Mouse (Mus musculus) embryonic fibroblast, embryonic 13.5 days (primary cell): Measurements from ENCODE around the gene Daxx. TPM values are rescaled to one million over a fixed set of nuclear protein-coding genes. Genes with fewer than 3 reads are reported as not detected.

Experiments
- H3K27ac ChIP-seq: 2 replicates; pipeline ENCODE4 v1.5.1; 2012; ENCODE audit warnings: low read length, control low read depth, inconsistent platforms; ENCODE audit not compliant: insufficient read depth
- H3K4me1 ChIP-seq: 2 replicates; pipeline ENCODE4 v1.6.1; 2011; ENCODE audit warnings: low read length; ENCODE audit not compliant: control insufficient read depth, insufficient read depth
- H3K4me3 ChIP-seq: 2 replicates; pipeline ENCODE4 v1.5.1; 2011; ENCODE audit warnings: mild to moderate bottlenecking, control low read depth, low read length; ENCODE audit not compliant: insufficient read depth
- CTCF ChIP-seq: IDR thresholded peaks from 2 replicates; pipeline ENCODE4 v1.5.1; 2011; ENCODE audit warnings: mild to moderate bottlenecking, control low read depth, low read length, moderate library complexity, borderline replicate concordance; ENCODE audit not compliant: insufficient read depth
- POLR2A ChIP-seq: IDR thresholded peaks from 2 replicates; pipeline ENCODE4 v1.6.1; 2011; ENCODE audit warnings: low read depth, mild to moderate bottlenecking, control low read depth, low read length, moderate library complexity
- polyA plus RNA-seq: library from polyadenylated mRNA; stranded (reverse); fragments of >200 nt; gene quantifications from 2 replicates; pipeline ENCODE4 v1.2.4, GENCODE M21; 2011; ENCODE audit warnings: low read depth; ENCODE audit not compliant: missing spikeins, insufficient read length

The Daxx gene
- polyA plus RNA-seq, 1 experiment = 26.6 TPM

DNA sequence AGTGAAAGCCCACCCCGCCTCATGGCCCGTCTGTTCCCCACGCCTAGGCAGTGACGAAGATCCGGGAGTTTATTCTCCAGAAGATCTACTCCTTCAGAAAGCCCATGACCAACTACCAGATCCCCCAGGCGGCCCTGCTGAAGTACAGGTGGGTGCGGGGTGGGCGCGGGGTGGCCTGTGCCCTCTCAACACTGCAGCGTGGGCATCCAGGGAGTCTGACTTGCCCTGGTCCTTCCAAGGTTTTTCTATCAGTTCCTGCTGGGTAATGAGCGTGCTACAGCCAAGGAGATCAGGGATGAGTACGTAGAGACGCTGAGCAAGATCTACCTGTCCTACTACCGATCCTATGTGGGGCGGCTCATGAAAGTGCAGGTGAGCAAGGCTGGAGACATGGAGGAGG lies 50.7 kb downstream of the Daxx start:
- no peak overlapping the region for H3K27ac ChIP-seq
- TF ChIP-seq POLR2A (no peak), CTCF (no peak)
- H3K4me3 ChIP-seq = no peak overlapping the region
- no peaks in the 10 kb centered on the region for H3K4me1 ChIP-seq

DNA sequence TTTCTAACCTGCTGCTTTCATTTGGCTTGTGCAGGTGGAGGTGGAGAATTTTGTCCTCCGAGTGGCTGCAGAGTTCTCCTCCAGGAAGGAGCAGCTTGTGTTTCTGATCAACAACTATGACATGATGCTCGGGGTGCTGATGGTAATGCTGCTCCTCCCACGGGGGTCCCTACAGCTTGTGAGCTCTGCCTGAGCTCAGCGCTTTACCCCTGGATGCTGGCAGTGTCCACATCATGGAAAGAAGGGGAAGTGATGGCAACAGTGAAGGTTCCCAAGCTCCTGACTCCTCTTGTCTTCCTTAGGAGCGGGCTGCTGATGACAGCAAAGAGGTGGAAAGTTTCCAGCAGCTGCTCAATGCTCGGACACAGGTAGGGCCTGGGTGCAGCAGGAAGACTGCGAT lies 53.7 kb downstream of the Daxx start:
- H3K4me1 ChIP-seq = no peaks in the 10 kb centered on the region
- no peak for TF ChIP-seq POLR2A
- TF ChIP-seq CTCF = no peak
- H3K4me3 ChIP-seq = no peak overlapping the region
- no peak overlapping the region for H3K27ac ChIP-seq

Other genes starting within 250 kb of the Daxx start
- gene Hnrnpm, start 222.6 kb upstream of the Daxx start, polyA plus RNA-seq = 367 and 434 TPM in 2 replicates
- gene March2, start 190.7 kb upstream of the Daxx start, polyA plus RNA-seq = 28.8 and 30.4 TPM in 2 replicates
- gene Rab11b, start 148.9 kb upstream of the Daxx start, polyA plus RNA-seq = 78.2 and 87.3 TPM in 2 replicates
- 9.1 and 11.7 TPM in 2 replicates for gene Angptl4, start 127.6 kb upstream of the Daxx start, polyA plus RNA-seq
- gene Kank3, start 98.9 kb upstream of the Daxx start, polyA plus RNA-seq = 5.6 and 6.1 TPM in 2 replicates
- gene Rps28, start 84.9 kb upstream of the Daxx start, polyA plus RNA-seq = 2,068 and 2,223 TPM in 2 replicates
- gene Ndufa7, start 84.8 kb upstream of the Daxx start, polyA plus RNA-seq = 212 and 232 TPM in 2 replicates
- 15.8 and 20.3 TPM in 2 replicates for gene Cd320, start 66.3 kb upstream of the Daxx start, polyA plus RNA-seq
- gene Gm7029, start 35.6 kb upstream of the Daxx start, polyA plus RNA-seq = not detected in 2 replicates
- gene Kifc1, start 18.8 kb upstream of the Daxx start, polyA plus RNA-seq = 41.9 and 63.1 TPM in 2 replicates
- gene Platr17, start 4.3 kb upstream of the Daxx start, polyA plus RNA-seq = not detected in 2 replicates
- 61.4 and 91.2 TPM in 2 replicates for gene Tapbp, start 6.5 kb downstream of the Daxx start, polyA plus RNA-seq
- 20.3 and 22.2 TPM in 2 replicates for gene Zbtb22, start 6.5 kb downstream of the Daxx start, polyA plus RNA-seq
- 36.1 and 45.1 TPM in 2 replicates for gene Rgl2, start 20.1 kb downstream of the Daxx start, polyA plus RNA-seq
- 80.7 and 87.8 TPM in 2 replicates for gene Pfdn6, start 30.9 kb downstream of the Daxx start, polyA plus RNA-seq
- gene Wdr46, start 31.2 kb downstream of the Daxx start, polyA plus RNA-seq = 20.3 and 20.5 TPM in 2 replicates
- gene B3galt4, start 42.1 kb downstream of the Daxx start, polyA plus RNA-seq = 2.3 and 3.6 TPM in 2 replicates
- 34.0 and 35.7 TPM in 2 replicates for gene Vps52, start 46.4 kb downstream of the Daxx start, polyA plus RNA-seq
- 1,572 and 1,668 TPM in 2 replicates for gene Rps18, start 46.6 kb downstream of the Daxx start, polyA plus RNA-seq
- 131 and 166 TPM in 2 replicates for gene H2-K1, start 90.9 kb downstream of the Daxx start, polyA plus RNA-seq
- 12.2 and 13.8 TPM in 2 replicates for gene Ring1, start 115.3 kb downstream of the Daxx start, polyA plus RNA-seq
- 16.7 and 16.9 TPM in 2 replicates for gene H2-Ke6, start 118.6 kb downstream of the Daxx start, polyA plus RNA-seq
- 181 and 191 TPM in 2 replicates for gene Slc39a7, start 122.3 kb downstream of the Daxx start, polyA plus RNA-seq
- gene Rxrb, start 122.4 kb downstream of the Daxx start, polyA plus RNA-seq = 24.8 and 26.1 TPM in 2 replicates
- gene Col11a2, start 130.0 kb downstream of the Daxx start, polyA plus RNA-seq = 0.37 and 0.45 TPM in 2 replicates
- gene H2-Oa, start 182.9 kb downstream of the Daxx start, polyA plus RNA-seq = not detected in 2 replicates
- gene H2-DMa, start 210.1 kb downstream of the Daxx start, polyA plus RNA-seq = 8.2 and 10.0 TPM in 2 replicates
- 205 and 233 TPM in 2 replicates for gene Brd2, start 213.2 kb downstream of the Daxx start, polyA plus RNA-seq
- not detected in 2 replicates for gene H2-DMb2, start 233.9 kb downstream of the Daxx start, polyA plus RNA-seq
- gene H2-DMb1, start 243.7 kb downstream of the Daxx start, polyA plus RNA-seq = 2.2 and 2.4 TPM in 2 replicates